Mouse (Mus musculus) thymus, postnatal 0 days (tissue): ENCODE data around the gene Lrrc55. TPM values are rescaled to one million over a fixed set of nuclear protein-coding genes. Genes with fewer than 3 reads are reported as not detected.

Experiments used
- DNase-seq: peaks from one replicate; pipeline ENCODE4 v3.0.0-alpha.2; 2015; ENCODE audit warnings: low spot score
- polyA plus RNA-seq: library from polyadenylated mRNA; unstranded; fragments of >200 nt; fragmentation: Nextera tagmentation; extraction: Ambion mirVana; gene quantifications from 2 replicates; pipeline ENCODE4 v1.2.1, GENCODE M21; 2015

The Lrrc55 gene
- polyA plus RNA-seq, 1 experiment from 2014 or later: 0.17 TPM

- DNase-seq: no peak
Observed at GRCm38 (mm10) chr2:85172071-85172762, 24.8 kb downstream of the Lrrc55 start.

- no peak for DNase-seq
Observed at GRCm38 (mm10) chr2:85168327-85168726, 28.7 kb downstream of the Lrrc55 start.

GRCm38 (mm10) chr2:85167624-85168023 lies 29.4 kb downstream of the Lrrc55 start:
- DNase-seq: no peak

- no peak for DNase-seq
Observed at GRCm38 (mm10) chr2:85163311-85164047, 33.5 kb downstream of the Lrrc55 start.

- no peak for DNase-seq
Observed at GRCm38 (mm10) chr2:85161638-85162093, 35.3 kb downstream of the Lrrc55 start.

- no peak for DNase-seq
Observed at GRCm38 (mm10) chr2:85160901-85161637, 35.9 kb downstream of the Lrrc55 start.

- no peak for DNase-seq
Observed at GRCm38 (mm10) chr2:85157382-85157781, 39.6 kb downstream of the Lrrc55 start.

GRCm38 (mm10) chr2:85156136-85156535 lies 40.9 kb downstream of the Lrrc55 start:
- DNase-seq: no peak

- DNase-seq: no peak
Observed at GRCm38 (mm10) chr2:85155334-85155733, 41.7 kb downstream of the Lrrc55 start.

- DNase-seq: no peak
Observed at GRCm38 (mm10) chr2:85151233-85151632, 45.8 kb downstream of the Lrrc55 start.

- DNase-seq: no peak
Observed at GRCm38 (mm10) chr2:85150373-85150772, 46.6 kb downstream of the Lrrc55 start.

GRCm38 (mm10) chr2:85147481-85147880 lies 49.5 kb downstream of the Lrrc55 start:
- no peak for DNase-seq

- DNase-seq: no peak
Observed at GRCm38 (mm10) chr2:85145346-85145745, 51.7 kb downstream of the Lrrc55 start.

GRCm38 (mm10) chr2:85144908-85145307 lies 52.1 kb downstream of the Lrrc55 start:
- no peak for DNase-seq

GRCm38 (mm10) chr2:85140833-85141232 lies 56.2 kb downstream of the Lrrc55 start:
- no peak for DNase-seq

- DNase-seq: no peak
Observed at GRCm38 (mm10) chr2:85139846-85140245, 57.2 kb downstream of the Lrrc55 start.

- no peak for DNase-seq
Observed at GRCm38 (mm10) chr2:85139393-85139792, 57.6 kb downstream of the Lrrc55 start.

- no peak for DNase-seq
Observed at GRCm38 (mm10) chr2:85138143-85138542, 58.9 kb downstream of the Lrrc55 start.

- no peak for DNase-seq
Observed at GRCm38 (mm10) chr2:85137601-85138140, 59.3 kb downstream of the Lrrc55 start.

GRCm38 (mm10) chr2:85136831-85137520 lies 60.0 kb downstream of the Lrrc55 start:
- no peak for DNase-seq

GRCm38 (mm10) chr2:85136089-85136488 lies 60.9 kb downstream of the Lrrc55 start, which contains the start of gene Aplnr:
TSS of gene Aplnr (plus strand) at chr2:85136225.
- no peak for DNase-seq
